Mouse (Mus musculus) layer of hippocampus, postnatal 14 days (tissue): Measurements from ENCODE around the gene Prrc2b. TPM values are rescaled to one million over a fixed set of nuclear protein-coding genes. Genes with fewer than 3 reads are reported as not detected.

Experiments
- DNase-seq, 2 experiments: peaks; one replicate each; pipeline ENCODE4 v3.0.0; 2021 to 2022; ENCODE audit warnings: low spot score in 2 of 2, mixed read lengths in 1 of 2
- total RNA-seq, 2 experiments: library from RNA; stranded (reverse); gene quantifications; 2 replicates each; pipeline ENCODE4 v1.2.3; 2021

Gene Prrc2b
- total RNA-seq, 2 experiments from 2014 or later: 253 to 268 TPM

DNA sequence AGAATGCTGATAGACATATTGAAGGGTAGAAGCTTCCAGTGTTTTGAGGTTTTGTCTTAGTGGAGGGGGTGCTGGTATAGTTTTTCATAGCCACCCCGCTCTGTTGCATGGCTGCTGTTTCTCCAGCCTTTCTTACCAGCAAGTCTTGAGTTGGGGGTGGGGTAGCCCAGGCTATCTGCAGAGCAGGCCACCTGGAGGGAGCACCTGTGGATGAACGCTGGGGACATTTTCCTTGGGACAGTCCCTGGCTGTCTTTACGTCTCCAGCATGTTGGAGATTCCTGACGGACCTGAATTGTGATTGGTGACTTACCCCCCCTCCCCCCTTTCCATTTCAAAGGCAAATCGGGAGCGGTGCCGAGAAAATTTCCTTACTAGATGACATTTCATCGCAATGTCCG is 31.2 kb downstream of the Prrc2b start:
- DNase-seq: no peak

DNA sequence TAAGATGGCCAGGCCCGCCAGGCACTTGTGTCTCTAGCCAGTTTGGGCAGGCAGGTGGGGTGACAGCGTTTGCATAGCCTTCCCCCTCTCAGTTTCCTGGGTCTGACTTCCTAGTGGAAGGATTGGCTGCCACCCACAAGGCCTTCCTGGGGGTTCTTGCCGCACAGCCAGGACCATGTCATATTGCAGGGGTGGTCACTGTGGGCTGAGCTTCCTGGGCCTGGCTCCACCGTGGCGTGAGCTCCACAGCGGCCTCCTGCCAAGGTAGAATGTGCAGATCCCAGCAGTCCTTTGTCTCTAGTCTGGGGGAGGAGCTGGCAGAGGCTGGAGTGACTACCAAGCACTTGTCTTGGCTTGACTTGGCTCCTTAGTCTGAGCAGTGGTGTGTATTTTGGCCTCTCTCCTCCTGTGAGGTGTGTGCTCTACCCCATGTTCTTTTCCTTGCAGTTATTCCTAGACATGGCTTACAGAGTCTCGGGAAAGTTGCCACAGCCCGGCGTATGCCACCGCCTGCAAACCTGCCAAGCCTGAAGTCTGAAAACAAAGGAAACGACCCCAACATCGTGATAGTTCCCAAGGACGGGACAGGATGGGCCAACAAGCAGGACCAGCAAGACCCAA is 31.9 kb downstream of the Prrc2b start:
- DNase-seq: no peak

DNA sequence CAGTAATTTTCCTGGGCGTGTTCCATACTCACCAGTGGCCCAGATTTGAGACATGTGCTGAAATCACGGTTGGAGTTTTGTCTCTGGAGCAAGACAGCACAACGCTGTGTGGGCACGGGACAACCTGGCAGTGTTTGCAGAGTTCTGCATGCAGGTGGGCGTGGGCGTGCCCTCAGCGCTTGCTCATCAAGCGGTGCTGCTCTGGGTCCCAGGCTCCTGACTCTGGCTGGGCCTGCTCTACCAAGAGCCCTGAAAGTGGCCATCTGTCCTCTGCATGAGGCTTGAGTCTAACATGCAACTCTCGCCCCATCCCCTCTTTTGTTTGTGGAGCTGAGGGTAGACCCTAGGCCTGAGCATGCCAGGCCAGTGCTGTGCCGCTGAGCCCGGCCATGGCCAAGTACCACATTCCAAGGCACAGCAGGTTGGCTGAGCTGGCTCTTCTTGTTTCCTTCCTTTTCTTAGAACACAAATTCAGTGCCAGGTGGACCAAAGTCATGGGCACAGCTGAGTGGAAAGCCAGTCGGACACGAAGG is 36.2 kb downstream of the Prrc2b start:
- DNase-seq: no peak

DNA sequence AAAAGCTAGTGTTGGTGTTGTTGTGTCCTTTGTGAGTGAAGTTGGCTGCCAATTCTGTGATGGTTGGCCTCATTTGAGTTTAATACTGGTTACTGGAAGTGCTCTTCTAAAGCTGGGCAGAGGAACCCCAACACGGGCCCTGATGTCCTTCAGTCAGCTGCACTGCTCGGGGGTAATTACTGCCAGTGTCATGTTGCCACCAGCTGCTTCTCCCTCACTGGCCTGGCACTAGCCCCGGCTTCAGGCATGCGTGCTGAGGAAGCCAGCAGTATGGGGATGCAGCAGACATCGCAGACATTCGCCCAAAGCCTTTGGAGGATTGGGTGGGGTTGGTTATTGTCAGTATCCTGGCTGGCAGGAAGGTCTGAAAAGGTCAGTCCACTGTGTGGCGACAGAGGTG is 36.8 kb downstream of the Prrc2b start:
- DNase-seq: no peak

DNA sequence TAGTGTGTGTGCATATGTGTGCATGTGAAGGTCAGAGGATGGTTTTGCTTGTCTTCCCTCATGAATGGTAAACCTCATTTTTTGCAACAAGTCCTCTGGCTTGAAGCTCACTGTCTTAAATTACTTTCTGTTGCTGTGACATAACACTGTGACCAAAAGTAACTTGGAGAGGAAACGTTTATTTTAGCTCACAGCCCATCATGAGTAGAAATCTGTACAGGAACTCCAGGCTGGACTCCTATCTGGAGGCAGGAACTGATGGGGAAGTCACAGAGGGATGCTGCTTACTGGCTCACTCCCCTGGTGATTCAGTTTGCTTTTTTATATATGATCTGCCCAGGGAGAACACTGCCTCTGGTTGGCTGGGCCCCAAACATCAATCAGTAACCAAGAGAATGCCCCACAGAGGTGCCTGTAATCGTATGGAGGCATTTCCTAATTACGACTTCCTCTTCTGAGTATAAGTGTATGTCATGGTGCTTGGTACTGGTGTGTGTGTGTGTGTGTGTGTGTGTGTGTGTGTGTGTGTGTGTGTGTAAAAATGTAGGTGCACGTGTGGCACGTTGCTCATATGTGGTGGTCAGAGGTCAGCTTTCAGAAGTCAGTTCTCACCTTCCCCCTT is 38.3 kb downstream of the Prrc2b start:
- no peak for DNase-seq

DNA sequence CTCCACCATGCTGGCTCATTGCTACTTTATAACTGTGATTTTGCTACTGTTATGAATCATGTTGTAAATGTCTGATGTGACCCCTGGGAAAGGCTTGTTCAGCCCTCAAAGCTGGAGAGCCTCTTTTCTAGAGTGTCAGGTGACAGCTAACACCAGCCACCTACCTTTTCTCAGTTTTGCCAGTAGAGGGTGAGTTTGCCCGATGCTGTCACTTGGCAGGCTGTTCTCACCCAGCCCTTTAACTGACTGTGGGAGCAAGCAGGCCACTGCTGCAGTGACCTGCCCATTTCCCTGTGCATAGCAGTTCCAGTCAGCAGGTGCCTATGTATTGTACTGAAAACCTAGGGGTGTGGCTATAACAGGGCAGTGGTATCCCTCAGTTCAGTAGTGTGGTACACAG is 39.7 kb downstream of the Prrc2b start:
- no peak for DNase-seq

DNA sequence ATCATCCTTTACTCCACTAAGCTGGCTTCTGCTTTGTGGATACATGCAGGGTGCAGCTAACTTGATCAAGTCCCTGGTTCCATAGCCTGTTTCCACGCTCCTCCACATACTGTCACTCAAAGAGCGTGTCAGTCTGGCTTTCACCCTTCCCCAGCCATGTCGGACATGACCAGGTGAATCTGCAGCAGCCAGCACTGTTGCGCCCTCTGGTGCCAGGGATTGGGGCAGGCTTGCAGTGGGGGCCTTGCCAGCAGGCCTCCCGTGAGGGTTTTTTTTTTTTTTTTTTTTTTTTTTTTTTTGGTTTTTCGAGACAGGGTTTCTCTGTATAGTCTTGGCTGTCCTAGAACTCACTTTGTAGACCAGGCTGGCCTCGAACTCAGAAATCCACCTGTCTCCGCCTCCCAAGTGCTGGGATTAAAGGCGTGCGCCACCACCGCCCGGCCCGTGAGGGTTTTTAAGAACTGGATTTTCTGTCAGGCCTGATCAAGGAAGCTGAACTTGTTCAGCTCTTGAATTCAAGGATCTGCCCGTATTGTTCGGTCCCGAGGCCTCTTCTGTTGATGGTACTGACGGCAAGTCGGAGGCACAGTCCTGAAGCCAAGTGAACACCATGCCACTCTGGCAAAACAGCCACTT is 41.1 kb downstream of the Prrc2b start:
- DNase-seq: no peak

DNA sequence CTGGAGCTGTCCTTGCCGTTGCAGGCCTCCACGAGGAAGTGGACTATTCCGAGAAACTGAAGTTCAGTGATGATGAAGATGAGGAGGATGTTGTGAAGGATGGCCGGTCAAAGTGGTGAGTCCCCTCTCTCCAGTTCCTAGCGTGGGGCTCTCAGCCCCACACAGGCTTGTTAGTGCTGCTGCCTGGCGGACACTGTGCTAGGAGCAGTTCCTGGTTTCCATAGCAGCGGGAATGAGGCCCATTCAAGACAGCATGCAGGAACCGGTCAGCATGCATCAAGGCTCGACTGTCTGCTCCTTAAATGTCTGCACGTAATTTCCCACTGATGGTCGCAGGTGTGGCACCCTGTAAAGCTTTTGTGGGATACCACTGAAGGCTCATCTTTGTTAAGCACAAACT is 48.1 kb downstream of the Prrc2b start:
- DNase-seq: no peak

DNA sequence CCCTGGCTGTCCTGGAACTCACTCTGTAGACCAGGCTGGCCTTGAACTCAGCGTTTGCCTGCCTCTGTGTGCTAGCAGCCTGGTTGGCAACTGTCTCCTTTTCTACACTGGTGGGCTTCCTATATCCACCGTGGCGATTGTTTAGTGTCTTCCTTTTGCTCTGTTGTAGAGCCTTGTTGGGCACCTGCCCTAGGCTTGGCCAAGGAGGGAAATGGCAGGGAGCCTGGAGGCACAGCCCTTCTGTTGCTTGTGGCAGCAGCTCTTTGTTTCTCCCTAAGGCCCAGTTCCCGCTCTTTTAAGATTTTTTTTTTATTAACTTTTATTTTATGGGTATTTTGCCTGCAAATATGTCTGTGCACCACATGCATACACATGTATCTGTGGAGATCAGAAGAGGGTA is 49.2 kb downstream of the Prrc2b start:
- DNase-seq: no peak

DNA sequence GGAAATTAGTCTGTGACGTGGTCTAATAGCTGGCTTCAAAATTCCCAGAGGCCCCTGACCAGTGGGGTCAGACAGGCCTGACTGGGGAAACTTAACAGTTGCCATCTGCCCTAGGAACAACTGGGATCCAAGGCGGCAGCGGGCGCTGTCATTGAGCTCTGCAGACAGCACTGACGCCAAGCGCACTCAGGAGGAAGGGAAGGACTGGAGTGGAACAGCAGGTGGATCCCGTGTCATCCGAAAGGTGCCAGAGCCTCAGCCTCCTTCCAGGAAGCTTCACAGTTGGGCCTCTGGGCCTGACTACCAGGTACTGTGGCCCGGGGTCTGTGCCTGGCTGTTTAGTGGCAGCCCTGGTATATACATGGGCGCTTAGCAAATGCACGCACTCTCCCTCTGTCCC is 49.8 kb downstream of the Prrc2b start:
- no peak for DNase-seq

DNA sequence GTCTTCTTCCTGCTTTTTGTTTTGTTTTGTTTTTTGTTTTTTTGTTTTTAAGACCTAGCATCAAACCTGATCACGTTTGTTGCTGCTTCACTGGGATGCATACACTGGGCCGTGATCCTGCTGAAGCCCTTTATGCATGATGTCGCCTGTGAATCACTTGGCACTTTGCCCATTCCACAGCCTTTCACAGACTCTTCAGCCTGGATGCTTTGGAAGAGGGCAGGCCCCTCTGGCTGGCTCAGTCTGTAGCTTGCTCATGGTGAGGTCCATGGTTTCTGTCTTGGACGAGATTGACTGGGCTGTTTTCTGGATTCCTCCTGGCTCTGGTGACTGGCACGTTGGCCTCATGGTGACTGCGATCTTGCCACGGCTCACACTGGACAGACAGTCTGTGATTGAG is 50.6 kb downstream of the Prrc2b start:
- DNase-seq: peak in 1 of 2 experiments; percentile 43

DNA sequence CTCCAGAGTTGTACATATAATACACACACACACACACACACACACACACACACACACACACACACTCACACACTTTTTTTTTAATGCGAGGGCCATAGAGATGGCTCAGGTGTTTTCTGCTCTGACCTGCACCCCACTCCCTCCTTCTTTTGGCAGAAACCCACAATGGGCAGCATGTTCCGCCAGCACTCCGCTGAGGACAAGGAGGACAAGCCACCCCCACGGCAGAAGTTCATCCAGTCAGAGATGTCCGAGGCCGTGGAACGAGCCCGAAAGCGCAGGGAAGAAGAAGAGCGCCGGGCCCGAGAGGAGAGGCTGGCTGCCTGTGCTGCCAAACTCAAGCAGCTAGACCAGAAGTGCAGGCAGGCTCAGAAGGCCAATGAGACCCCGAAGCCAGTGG is 53.0 kb downstream of the Prrc2b start:
- no peak for DNase-seq

DNA sequence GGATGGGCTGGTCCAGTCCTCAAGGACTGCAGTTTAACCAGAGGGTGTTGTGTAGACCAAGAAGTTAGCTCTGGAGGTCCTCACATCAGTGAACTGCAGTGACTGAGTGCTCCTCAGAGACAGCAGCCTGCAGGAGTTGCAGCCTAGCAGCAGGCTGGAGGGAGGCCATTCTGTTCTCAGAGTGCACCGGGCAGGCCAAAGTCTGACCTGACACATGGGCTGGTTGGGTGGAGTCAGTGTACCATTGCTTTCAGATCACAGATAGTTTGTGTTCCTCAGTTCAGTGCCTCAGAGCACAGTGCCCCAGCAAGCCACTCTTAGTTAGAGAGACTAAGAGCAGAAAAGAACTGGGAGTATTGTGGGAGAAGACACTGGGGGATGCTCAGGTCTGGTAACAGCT is 56.8 kb downstream of the Prrc2b start:
- DNase-seq: no peak

DNA sequence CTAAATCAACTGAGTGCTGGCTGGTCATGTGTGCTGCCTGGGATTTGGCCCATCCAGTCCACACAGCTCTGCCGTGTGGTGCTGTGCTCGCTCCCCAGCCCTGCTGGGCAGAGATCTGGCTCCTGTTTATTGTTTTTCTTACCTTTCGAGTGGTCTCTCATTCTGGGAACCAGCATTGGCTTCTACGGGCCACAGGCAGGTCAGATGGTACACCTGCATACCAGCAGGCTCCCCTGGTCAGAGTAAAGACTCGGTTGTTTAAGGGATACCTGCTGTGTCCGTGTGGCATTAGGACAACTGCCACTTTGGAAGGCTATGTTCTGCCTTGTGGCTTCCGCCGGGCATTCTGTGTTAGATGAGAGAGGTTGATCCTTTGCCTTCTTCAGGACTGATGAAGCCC is 60.8 kb downstream of the Prrc2b start:
- no peak for DNase-seq

DNA sequence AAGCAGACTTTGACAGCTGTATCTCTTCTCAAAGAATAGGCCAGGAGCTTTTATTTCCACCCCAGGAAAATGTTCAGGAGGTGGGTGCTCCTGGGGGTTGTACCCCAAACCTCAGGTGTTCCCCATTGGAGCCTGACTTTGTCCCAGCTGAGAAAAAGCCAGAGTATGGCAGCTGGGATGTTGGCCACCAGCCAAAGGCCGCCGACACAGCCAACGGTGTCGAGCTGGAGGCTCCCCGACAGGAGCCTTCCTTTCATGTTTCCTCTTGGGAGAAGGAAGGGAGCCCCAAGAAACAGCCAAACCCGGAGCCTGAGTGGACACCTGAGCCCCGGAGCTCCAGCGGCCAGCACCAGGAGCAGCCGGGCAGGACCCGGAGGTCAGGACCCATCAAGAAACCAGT is 62.1 kb downstream of the Prrc2b start:
- no peak for DNase-seq

DNA sequence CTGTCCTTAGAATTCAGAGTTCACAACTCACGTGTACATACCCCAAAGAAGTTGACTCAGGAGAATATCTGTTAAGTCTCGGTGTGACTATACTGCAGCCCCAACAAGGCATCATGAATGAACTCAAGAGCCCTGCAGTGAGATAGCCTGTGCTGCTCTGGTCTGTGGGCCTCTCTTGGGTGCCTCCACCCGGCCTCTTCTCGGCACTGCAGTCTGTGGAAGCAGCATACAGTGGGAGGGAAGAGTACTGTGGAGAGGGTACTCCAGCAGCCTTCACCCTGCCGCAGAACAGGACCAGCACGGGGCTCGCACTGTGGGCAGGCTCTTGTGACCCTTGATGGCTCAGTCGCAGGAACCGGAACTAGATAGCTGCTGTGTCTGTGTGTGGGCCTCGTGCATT is 64.7 kb downstream of the Prrc2b start:
- no peak for DNase-seq

DNA sequence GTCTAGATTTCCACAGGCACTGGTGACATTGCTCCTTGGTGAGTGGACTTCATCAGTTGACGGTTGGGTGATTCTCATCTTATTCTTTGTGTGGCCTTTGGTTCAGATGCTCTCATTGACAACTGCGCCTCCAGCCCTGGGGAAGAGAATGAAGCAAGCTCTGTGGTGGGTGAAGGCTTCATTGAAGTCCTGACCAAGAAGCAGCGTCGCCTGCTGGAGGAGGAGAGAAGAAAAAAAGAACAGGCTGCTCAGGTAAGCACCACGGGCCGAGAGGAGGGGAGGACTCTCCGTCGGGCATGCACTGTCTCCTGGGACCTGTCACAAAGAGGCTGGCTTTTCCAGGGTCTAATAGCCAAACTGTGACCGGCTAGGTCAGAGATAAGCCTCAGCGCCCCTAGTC is 65.6 kb downstream of the Prrc2b start:
- no peak for DNase-seq

DNA sequence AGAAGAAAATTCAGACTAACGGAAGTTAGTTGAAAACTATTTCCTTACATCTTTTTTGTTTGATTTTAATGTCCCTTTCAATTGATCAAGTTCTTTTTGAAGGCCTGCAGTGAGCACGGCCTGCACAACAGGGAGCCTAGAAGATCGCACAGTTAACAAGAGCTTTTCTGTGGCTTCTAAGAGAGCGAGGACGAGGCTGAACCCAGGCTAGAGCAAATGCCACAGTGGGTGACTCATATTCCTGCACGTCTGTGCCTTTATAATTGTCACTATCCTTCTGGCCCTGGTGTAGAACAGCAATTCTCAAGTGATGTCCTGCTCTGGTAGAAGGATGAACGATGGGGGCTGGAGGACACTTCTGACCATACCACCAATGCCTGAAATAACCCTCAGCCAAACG is 66.8 kb downstream of the Prrc2b start:
- no peak for DNase-seq

DNA sequence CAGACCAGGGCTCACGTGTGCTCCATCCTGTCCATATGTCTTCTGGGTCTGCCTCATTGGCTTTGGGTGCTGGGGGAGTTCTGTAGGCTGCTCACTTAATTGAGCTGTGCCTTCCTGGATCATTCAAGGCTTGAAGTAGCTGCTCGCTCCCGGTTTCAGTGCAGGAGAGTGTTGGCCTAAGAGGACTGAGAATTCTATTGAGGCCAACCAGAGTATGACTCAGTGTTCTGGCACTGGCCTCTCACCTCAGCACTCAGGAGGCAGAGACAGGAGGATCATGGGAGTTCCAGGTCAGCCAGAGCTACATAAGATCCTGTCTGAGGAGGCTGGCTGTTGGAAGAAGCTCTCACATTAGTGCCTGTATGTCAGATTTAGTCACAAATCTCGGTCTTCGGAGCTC is 67.2 kb downstream of the Prrc2b start:
- no peak for DNase-seq

DNA sequence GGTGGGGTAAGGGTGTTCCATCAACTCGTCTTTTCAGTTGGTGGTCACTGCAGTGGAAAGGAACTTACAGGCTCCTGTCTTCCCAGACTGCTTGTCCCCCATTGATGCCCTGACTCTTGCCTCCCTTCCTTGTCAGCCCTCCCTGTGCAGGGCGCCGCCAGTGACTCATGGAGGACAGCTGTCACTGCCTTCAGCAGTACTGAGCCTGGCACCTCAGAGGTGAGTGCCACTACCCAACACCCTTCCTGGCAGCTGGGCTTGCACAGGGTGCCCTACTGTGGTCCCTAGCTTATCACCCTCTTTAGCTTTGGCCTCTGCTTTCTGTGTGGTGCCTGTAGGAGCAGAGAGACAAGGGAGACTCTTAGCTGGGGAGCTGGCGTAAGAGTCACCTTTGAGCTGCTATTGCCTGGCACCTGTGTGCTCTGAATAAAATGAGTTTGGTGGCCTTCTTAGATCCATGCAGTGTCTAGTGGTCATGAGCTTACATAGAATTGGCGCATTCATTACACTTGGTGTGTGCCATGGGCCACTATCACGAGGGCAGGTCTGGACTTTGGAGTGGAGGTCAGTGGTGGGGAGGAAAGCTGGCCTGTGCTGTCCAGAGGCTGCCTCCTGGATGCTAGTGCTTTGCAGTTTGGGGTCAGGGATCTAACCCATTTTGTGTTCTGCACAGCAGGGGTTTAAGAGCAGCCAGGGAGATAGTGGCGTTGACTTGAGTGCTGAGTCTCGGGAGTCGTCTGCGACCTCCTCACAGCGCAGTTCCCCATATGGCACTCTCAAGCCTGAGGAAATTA is 67.9 kb downstream of the Prrc2b start:
- no peak for DNase-seq

DNA sequence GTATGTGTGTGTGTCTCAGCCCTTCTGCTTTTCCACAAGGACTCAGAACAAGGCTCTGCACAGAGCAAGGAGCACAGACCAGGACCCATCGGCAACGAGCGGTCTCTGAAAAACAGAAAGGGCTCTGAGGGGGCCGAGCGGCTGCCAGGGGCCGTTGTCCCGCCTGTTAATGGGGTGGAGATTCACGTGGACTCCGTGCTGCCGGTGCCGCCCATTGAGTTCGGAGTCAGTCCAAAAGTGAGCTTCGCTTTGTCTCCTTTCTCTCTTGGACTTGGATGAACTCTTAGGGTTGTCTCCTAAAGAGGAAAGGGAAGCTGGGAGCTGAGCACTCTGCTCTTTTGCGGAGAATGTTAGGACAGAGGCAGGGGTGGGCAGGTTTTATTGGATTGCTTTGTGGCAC is 68.6 kb downstream of the Prrc2b start:
- DNase-seq: no peak

DNA sequence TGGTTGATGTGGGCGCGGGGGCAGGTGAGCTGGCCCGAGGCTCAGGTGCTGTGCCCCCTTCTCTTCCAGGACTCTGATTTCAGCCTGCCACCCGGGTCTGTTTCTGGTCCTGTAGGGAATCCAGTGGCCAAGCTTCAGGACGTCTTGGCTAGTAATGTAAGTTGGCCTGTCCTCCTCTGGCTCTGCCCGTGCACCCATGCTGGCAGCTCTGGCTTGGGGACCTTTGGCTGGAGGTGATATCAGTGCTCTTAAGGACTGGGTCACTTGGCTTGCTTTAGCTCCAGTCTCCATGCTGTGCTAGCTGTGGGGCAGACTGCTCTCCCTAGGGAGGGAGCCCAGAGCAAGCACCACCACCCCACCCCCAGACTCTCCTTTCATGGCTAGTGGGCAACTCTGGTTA is 69.1 kb downstream of the Prrc2b start:
- no peak for DNase-seq
